Mouse (Mus musculus) embryonic fibroblast, embryonic 13.5 days (primary cell): ENCODE measurements at regions not wholly inside any gene's neighbourhood (a gene's known extent, or its start where the extent isn't known, plus 50 kb on each side); places are given as distances from the start of the nearest gene placed in this dataset.

Experiments
- H3K27ac ChIP-seq: 2 replicates; pipeline ENCODE4 v1.5.1; 2012; ENCODE audit warnings: low read length, control low read depth, inconsistent platforms; ENCODE audit not compliant: insufficient read depth
- H3K4me1 ChIP-seq: 2 replicates; pipeline ENCODE4 v1.6.1; 2011; ENCODE audit warnings: low read length; ENCODE audit not compliant: control insufficient read depth, insufficient read depth
- H3K4me3 ChIP-seq: 2 replicates; pipeline ENCODE4 v1.5.1; 2011; ENCODE audit warnings: mild to moderate bottlenecking, control low read depth, low read length; ENCODE audit not compliant: insufficient read depth
- CTCF ChIP-seq: IDR thresholded peaks from 2 replicates; pipeline ENCODE4 v1.5.1; 2011; ENCODE audit warnings: mild to moderate bottlenecking, control low read depth, low read length, moderate library complexity, borderline replicate concordance; ENCODE audit not compliant: insufficient read depth
- POLR2A ChIP-seq: IDR thresholded peaks from 2 replicates; pipeline ENCODE4 v1.6.1; 2011; ENCODE audit warnings: low read depth, mild to moderate bottlenecking, control low read depth, low read length, moderate library complexity

GRCm38 (mm10) chr7:94116899-94117521 lies 1037.3 kb downstream of the Fam181b start:
- TF ChIP-seq CTCF (no peak), POLR2A (no peak)
- H3K4me1 ChIP-seq = 0 out of 2 replicates have a peak, but pooled peaks cover 2% of the 10 kb centered on the region
- H3K27ac ChIP-seq = no peak overlapping the region
- H3K4me3 ChIP-seq = no peak overlapping the region

- no peak for TF ChIP-seq CTCF
- TF ChIP-seq POLR2A = no peak
- no peaks in the 10 kb centered on the region for H3K4me1 ChIP-seq
- no peak overlapping the region for H3K27ac ChIP-seq
- H3K4me3 ChIP-seq = no peak overlapping the region
These were observed 1044.1 kb downstream of the Fam181b start for GRCm38 (mm10) chr7:94123781-94124180.

- TF ChIP-seq POLR2A (no peak), CTCF (no peak)
- peak overlapping the region; percentile 78 for H3K27ac ChIP-seq
These were observed 1074.6 kb downstream of the Fam181b start for GRCm38 (mm10) chr7:94154221-94154620.

GRCm38 (mm10) chr7:94155458-94155857 lies 1075.8 kb downstream of the Fam181b start:
- Histone ChIP-seq H3K4me1 (peaks cover 4% of the 10 kb centered on the region; the same call in 1 of the 2 replicates), H3K27ac (peak overlapping the region; percentile 42; the same call in 1 of the 2 replicates), H3K4me3 (no peak overlapping the region)
- no peak for TF ChIP-seq POLR2A
- TF ChIP-seq CTCF = no peak

More at GRCm38 (mm10) chr7:94154221-94154620, 1074.6 kb downstream of the Fam181b start:
- Histone ChIP-seq H3K4me3 (no peak overlapping the region), H3K4me1 (peaks cover 4% of the 10 kb centered on the region; the same call in 1 of the 2 replicates)

- Histone ChIP-seq H3K4me3 (no peak overlapping the region), H3K4me1 (no peaks in the 10 kb centered on the region), H3K27ac (no peak overlapping the region)
- no peak for TF ChIP-seq CTCF
- TF ChIP-seq POLR2A = no peak
These were observed 1100.4 kb downstream of the Fam181b start for GRCm38 (mm10) chr7:94180027-94180426.

GRCm38 (mm10) chr7:94212341-94212740 lies 1132.7 kb downstream of the Fam181b start:
- TF ChIP-seq CTCF (no peak), POLR2A (no peak)
- H3K27ac ChIP-seq = no peak overlapping the region
- H3K4me1 ChIP-seq = no peaks in the 10 kb centered on the region
- no peak overlapping the region for H3K4me3 ChIP-seq

- no peaks in the 10 kb centered on the region; the same call in 1 of the 2 replicates for H3K4me1 ChIP-seq
- H3K27ac ChIP-seq = peak overlapping the region; percentile 47; the same call in 1 of the 2 replicates
- no peak overlapping the region for H3K4me3 ChIP-seq
- no peak for TF ChIP-seq POLR2A
- TF ChIP-seq CTCF = no peak
These were observed 1147.8 kb downstream of the Fam181b start for GRCm38 (mm10) chr7:94227482-94227881.

- TF ChIP-seq POLR2A = no peak
- TF ChIP-seq CTCF = no peak
These were observed 1154.0 kb downstream of the Fam181b start for GRCm38 (mm10) chr7:94233653-94234052.

GRCm38 (mm10) chr7:94249501-94249900 lies 1169.8 kb downstream of the Fam181b start:
- TF ChIP-seq CTCF (no peak), POLR2A (no peak)
- no peak overlapping the region for H3K27ac ChIP-seq
- no peak overlapping the region for H3K4me3 ChIP-seq
- no peaks in the 10 kb centered on the region for H3K4me1 ChIP-seq

More at GRCm38 (mm10) chr7:94233653-94234052, 1154.0 kb downstream of the Fam181b start:
- peak overlapping the region; percentile 40; the same call in 1 of the 2 replicates for H3K27ac ChIP-seq
- H3K4me3 ChIP-seq = no peak overlapping the region
- H3K4me1 ChIP-seq = no peaks in the 10 kb centered on the region; the same call in 1 of the 2 replicates

- no peaks in the 10 kb centered on the region for H3K4me1 ChIP-seq
- H3K27ac ChIP-seq = no peak overlapping the region
- no peak overlapping the region for H3K4me3 ChIP-seq
- TF ChIP-seq CTCF = no peak
- no peak for TF ChIP-seq POLR2A
These were observed 1189.1 kb downstream of the Fam181b start for GRCm38 (mm10) chr7:94268665-94269320.

GRCm38 (mm10) chr7:94281529-94281928 lies 1201.9 kb downstream of the Fam181b start:
- TF ChIP-seq POLR2A (no peak), CTCF (no peak)
- no peak overlapping the region for H3K4me3 ChIP-seq
- no peaks in the 10 kb centered on the region for H3K4me1 ChIP-seq

More at GRCm38 (mm10) chr7:94281529-94281928, 1201.9 kb downstream of the Fam181b start:
- no peak overlapping the region for H3K27ac ChIP-seq
